Mouse (Mus musculus) right cerebral cortex, postnatal 25 days (tissue): ENCODE results near the gene Hmx3.

ENCODE experiments used
- DNase-seq: peaks from one replicate; pipeline ENCODE4 v3.0.0; 2022

The Hmx3 gene

GRCm38 (mm10) chr7:131556541-131557271, 14.0 kb downstream of the Hmx3 start:
- DNase-seq = no peak

- DNase-seq = no peak
Observed at GRCm38 (mm10) chr7:131557751-131558150, 15.1 kb downstream of the Hmx3 start.

GRCm38 (mm10) chr7:131559986-131560696, 17.5 kb downstream of the Hmx3 start, which contains the start of gene Bub3:
TSS of gene Bub3 (plus strand) at chr7:131560222.
- DNase-seq = peak; percentile 91

GRCm38 (mm10) chr7:131560697-131561042, 18.0 kb downstream of the Hmx3 start:
- no peak for DNase-seq

GRCm38 (mm10) chr7:131575246-131575645, 32.6 kb downstream of the Hmx3 start:
- no peak for DNase-seq

- no peak for DNase-seq
Observed at GRCm38 (mm10) chr7:131582178-131582577, 39.5 kb downstream of the Hmx3 start.

GRCm38 (mm10) chr7:131585551-131585950, 42.9 kb downstream of the Hmx3 start:
- no peak for DNase-seq
